Mouse (Mus musculus) layer of hippocampus, postnatal 10 days (tissue): Measurements from ENCODE around the gene Gprin2. TPM values are rescaled to one million over a fixed set of nuclear protein-coding genes. Genes with fewer than 3 reads are reported as not detected.

Experiments used
- DNase-seq, 2 experiments: peaks; one replicate each; pipeline ENCODE4 v3.0.0; 2021; ENCODE audit warnings: low spot score in 2 of 2
- long read RNA-seq: library from polyadenylated mRNA; stranded (forward); transcript quantifications from one replicate; pipeline ENCODE4 v2.0.0, GENCODE M21; 2023
- total RNA-seq, 2 experiments: library from RNA; stranded (reverse); gene quantifications; 2 replicates each; pipeline ENCODE4 v1.2.3; 2021

Gprin2 gene
- total RNA-seq: 1 to 10 TPM; 6.0 to 7.5 TPM
- long read RNA-seq, partial matches to known transcripts: 0 of 1 reads
- long read RNA-seq, other reads (novel, unspliced or antisense): 1 of 1 reads

- peak; percentile 44 to 69 for DNase-seq
Measured at GRCm38 (mm10) chr14:34201231-34202035, at the start of gene Gprin2. Gene Gprin2 (minus strand): TSS chr14:34201653.

GRCm38 (mm10) chr14:34240676-34241075, 39.2 kb upstream of the Gprin2 start:
- no peak for DNase-seq

DNA sequence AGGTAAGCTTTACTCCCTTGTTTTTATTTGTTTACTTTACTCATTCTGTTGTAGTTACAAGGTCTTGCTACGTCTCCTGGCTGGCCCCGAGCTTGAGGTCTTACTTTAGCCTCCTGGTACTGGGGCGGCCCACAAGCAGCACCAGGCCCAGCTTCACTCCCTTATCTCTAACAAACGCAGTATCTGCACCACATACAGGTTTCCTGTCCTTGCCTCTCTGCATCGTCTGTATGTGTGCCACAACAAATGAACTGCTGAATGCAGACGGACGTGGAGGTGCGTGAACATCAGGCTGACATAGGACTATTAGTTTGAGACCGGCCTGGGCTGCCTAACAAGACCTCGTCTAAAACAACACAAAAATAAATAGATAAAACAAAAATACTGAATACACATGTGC, 38.8 kb upstream of the Gprin2 start:
- no peak for DNase-seq

DNA sequence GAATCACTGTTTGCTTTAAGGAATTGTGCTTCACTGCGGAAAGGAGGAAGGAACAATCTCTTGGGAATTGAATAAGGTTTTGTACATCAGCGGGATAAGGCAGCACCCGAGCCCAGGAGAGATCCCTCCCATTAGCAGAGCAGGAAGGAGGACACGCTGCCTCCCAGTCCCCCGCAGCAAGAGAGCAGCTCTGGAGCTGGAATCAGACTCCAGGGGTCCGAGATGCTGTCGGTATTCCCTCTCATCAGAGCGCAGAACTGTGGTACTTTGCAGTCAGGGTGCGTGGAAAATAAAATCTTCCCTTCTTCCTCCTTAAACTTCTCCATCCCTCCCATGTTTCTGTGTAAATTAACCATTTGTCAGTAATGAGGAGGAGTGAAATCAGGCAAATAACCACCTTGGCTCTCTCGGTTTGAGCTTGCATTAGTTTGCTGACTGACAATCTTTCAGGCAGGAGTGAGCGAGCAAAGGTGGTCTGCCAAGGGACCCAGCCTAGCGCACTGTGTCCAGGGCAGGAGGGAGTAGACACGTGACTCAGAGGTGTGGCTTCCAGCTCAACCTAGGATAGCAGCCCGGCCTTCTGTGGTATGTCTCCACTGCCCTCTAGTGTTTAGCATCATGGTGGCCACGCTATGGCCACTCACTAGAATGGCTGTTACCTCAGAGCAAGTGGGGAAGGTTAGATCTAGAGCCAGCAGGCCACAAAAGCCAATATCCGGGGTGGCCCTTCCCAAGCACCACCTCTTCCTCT, 33.4 kb upstream of the Gprin2 start:
- DNase-seq: peak; percentile 47 to 59

- DNase-seq: no peak
Measured at GRCm38 (mm10) chr14:34233846-34234245, 32.4 kb upstream of the Gprin2 start.

DNA sequence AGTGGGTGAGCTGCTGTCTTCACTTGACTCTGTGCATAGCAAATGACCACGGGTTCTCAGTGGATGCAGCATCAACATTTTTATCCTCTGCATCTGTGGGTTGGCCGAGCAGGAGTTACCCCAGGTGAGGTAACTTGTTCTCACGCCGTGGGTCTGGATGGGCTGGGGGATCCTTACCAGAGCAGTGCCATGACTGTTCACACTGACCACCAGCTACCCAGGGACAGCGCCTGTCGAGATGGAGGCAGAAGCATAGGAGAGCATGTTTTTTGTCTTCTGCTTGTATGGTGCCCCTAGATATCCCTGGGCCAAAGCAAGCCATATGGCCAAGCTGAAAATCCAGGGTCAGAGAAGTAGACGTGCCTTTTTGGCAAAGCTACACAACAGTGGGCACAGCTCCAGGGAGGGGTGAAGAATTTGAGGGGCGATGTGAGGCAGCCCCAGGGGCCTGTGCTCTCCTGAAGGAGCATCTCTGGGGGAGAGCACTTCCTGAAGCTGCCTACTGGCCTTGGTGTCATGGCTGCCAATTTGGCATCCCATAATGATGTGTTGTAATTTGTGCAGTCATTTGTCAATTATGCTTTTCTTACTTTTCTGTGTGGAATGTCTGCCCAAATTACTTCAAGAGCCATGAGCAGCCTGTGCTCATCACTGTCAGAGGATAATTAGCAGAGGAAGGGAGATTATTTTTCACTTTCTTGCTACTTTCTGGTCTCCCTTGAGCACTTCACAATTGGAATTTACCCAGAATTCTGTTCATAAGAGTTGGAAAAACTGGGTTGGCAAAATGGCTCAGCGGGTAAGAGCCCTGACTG, 31.6 kb upstream of the Gprin2 start:
- DNase-seq: no peak

GRCm38 (mm10) chr14:34232340-34232739, 30.9 kb upstream of the Gprin2 start:
- DNase-seq: no peak

DNA sequence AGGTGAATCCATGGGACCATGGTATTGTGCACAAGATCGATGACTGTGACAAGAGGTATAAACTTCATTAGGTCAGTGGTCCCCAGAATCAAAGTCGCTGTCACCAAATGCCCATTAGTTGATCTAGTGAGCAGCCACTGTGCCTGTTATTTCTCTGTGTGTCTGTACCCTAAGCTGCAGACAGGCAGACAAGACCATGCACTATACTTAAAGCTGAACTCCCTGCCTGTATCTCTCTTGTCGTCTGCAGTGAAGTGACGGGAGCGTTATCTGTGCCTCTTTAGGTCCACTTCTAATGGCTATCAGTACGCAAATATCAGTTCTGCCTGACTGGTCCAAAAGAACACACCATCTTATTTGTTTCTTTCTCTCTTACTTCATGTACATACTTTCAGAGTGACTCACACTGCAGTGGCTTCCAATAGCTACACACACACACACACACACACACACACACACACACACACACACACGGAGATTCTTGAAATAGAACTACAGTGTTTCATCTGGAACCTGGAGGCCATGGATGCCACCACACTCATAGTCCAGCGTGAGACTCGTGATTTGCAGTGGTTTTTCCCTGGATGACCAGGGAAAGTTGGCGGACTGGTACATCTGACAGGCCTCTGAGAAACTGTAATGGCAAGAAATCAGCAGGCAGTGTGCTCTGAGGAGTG, 27.5 kb upstream of the Gprin2 start:
- DNase-seq: no peak

DNA sequence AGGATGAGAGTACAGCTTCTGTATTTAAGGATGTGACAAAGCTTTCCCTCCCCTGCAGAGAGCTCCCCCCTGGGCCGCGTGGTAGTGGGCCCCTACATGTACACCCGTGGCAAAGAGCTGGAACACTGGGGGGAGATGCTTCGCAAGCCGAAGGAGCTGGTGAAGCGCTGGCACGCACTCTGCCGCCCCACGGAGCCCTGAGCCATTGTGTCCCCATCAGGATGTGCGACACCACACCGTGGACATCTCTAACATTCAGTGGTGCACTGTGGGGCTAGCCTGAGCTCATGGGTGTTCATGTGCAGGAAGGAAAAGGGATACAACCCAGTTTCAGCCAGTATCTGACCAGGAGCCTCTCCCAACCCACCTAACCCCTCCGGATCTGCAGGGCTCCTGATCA, 26.5 kb upstream of the Gprin2 start:
- DNase-seq: no peak

DNA sequence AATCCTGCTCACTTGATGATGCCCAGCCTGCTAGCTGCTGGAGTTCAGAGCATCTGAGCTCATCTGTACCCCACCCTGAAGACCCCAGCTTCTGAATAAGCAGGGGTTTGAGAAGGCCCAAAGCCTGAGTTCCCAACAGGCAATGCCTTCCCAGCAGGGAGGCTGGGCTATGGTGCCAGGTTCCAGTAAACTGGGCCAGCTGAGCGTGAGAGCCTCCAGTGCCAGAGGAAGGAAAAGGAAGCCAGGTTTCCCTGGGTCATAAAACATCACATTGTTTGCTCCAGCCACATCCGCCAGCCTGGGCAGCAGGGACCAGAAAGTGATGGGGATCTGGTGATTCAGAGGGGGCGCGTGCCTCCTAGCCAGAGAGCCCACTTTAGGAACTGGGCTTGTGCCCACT, 25.1 kb upstream of the Gprin2 start:
- peak; percentile 46 to 60 for DNase-seq

DNA sequence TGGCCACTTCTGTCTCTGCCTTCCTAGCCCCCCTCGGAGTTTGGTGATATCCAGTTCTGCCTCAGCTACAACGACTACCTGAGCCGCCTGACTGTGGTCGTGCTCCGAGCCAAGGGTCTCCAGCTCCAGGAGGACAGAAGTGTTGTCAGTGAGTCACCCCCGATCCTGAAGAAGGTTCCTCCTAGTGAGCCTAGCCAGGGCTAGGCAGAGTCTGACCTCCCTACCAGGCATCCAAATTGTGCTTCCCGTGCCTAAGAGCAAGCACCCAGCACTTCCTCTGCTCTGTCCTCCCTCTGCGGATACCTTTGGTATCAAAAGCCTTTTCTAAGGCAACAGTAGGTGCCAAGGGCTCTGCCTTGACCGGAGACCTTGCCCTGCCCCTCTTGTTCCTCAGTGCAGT, 24.5 kb upstream of the Gprin2 start:
- DNase-seq: no peak

DNA sequence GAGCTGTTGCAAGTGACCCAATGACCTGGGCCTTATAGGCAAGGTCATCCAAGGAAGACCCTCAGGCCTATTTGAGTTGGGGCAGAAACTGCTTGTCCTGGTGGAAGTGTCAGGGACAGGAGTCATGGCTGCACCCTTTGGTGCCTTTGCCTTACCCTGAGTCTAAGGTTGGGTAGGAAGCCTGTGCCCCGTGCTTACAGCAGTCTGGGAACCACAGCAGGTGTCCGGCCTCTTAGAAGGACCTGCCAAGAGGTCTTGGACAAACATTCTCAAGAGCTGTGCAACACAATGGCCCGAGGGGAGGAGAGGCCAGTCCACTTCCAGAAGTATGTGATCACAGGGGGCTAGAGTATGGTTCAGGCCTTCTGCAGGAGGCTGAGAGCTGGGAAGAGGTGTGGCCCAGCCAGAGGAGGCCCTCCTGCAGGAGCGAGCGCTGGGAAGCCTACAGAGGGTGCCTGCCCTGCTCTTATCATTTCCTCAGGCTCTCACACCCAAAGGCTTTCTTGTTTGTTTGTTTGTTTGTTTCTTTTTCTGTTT, 22.0 kb upstream of the Gprin2 start:
- no peak for DNase-seq

DNA sequence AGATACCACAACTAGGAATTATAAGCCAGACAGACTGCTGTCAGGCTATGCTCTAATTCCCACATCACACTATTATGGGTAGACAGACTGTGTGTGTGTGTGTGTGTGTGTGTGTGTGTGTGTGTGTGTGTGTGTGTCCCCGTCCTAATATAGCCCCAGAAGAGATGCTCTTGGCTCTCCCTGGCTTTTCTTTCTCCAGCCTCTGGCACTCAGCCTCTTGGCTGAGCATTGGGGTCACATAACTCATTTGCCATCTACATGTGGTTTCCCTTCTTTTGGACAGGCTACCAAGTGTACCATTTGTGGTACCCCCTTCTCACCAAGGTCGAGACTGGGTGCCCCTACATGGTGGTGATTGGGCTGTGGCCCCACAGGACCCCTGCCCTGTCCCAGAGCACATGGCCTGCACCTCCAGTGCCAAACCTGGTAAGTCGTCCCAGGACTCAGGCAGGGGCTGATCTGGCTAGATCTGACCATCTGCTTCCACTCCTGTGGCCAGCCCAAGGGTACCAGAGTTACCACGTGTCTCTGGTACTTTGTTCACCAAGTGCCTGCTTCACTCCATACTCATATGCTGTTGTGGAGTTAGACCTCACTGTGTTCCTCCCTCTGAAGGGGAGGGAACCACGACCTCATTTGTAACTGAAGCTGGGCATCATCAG, 20.1 kb upstream of the Gprin2 start:
- no peak for DNase-seq

GRCm38 (mm10) chr14:34220426-34220825, 19.0 kb upstream of the Gprin2 start:
- no peak for DNase-seq

- DNase-seq: no peak
Measured at GRCm38 (mm10) chr14:34219786-34220198, 18.3 kb upstream of the Gprin2 start.

- no peak for DNase-seq
Measured at GRCm38 (mm10) chr14:34219295-34219694, 17.8 kb upstream of the Gprin2 start, which contains the start of gene Syt15. Gene Syt15 (plus strand): TSS chr14:34219595.

GRCm38 (mm10) chr14:34215451-34216127, 14.1 kb upstream of the Gprin2 start:
- no peak for DNase-seq

GRCm38 (mm10) chr14:34209942-34210341, 8.5 kb upstream of the Gprin2 start:
- no peak for DNase-seq

DNA sequence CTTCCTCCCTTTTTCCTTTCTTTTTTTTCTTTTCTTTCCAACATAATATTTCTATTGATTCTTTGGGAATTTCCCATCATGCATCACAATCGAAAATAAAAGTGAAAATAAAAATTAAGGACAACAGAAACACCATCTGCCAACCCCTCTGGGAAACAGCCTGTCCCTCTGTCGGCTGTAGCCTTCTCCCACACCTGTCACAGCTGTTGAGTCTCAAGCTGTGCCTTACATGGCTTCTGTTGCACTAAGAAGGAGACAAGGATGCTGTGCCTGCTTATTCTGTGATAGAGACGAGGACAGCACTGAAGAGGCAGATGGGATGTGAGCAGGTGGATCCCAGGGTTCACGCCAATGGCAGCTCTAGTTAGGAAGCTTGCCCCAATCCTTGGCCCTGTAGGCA, 7.6 kb upstream of the Gprin2 start:
- DNase-seq: no peak
